Mouse (Mus musculus): ENCODE data around the gene Sigmar1. TPM values are rescaled to one million over a fixed set of nuclear protein-coding genes. Genes with fewer than 3 reads are reported as not detected.

Sigmar1 gene
- polyA plus RNA-seq, 1 experiment from 2014 or later: 94.6 TPM

- peak; percentile 92 for DNase-seq
- WGBS: under 1% methylated on average over 61 of the region's 61 CpGs
- peak within 1 kb of the TSS; percentile 94 for H3K4me2 ChIP-seq
Measured at GRCm38 (mm10) chr4:41713197-41714067, 42.5 kb downstream of the Sigmar1 start, which contains the start of gene Rpp25l. Rpp25l (minus strand) TSS chr4:41713534.

DNA sequence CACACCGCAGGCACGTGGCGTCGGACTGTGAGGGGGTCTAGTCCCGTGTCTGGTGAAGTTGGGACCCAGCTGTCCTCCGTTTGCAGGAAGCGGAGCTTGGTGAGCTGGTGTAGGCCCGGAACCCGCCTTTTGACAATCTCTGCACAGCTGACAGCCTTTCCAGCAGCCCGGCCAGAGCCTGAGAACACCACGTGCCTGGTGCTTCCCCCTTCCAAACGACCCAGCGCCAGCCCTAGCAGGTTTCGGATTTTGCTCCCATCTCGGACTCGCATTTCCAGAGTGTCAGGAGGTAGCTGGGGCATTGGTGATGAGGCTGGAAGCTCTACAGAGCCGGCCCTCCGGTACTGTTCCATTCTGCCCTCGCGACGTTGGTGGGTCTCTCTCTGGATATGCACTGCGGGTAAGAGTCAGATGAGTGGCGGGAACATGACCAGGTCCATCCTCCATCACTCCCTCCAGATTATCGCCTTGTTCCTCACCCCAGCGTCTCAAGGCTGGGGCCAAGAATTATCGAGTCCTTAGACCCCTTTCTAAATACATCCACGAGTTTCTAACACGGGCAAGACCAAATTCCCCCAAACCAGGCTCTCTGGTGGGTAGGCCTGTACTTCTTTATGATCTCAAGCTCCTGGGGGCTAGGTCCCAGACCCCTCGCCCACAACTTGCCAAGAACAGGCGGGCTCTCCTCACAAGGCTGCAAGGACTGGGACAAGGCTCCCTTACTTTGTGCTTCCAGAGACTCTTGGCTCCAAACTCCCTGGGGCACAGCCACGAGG is 43.3 kb downstream of the Sigmar1 start:
- no peak for TF ChIP-seq CTCF (IDR thresholded peaks at IDR 0.05; ENCODE audit: low read depth)
- H3K36me3 ChIP-seq (ENCODE audit: insufficient read depth): peaks cover 32% of the 10 kb centered on the region
- ATAC-seq (ENCODE audit: insufficient read depth): peak; percentile 6; the same call in 1 of the 2 replicates
- H3K4me3 ChIP-seq (ENCODE audit: low read depth, low read length): peak overlapping the region; percentile 88
- H3K9me3 ChIP-seq (ENCODE audit: low read depth, low read length): no peaks in the 10 kb centered on the region
- peak overlapping the region; percentile 94 for H3K4me2 ChIP-seq
- H3K27ac ChIP-seq (ENCODE audit: low read depth): peak overlapping the region; percentile 76; the same call in 1 of the 2 replicates
- 30% methylated on average over 31 of the region's 31 CpGs for WGBS
- peak overlapping the region; percentile 96 for H3K9ac ChIP-seq
- H3K27me3 ChIP-seq (ENCODE audit: insufficient read depth, low read length): no peaks in the 10 kb centered on the region
- peaks cover 10% of the 10 kb centered on the region for H3K4me1 ChIP-seq (ENCODE audit: insufficient read depth)
- peak; percentile 39 for DNase-seq

More at GRCm38 (mm10) chr4:41713197-41714067, 42.5 kb downstream of the Sigmar1 start, which contains the start of gene Rpp25l:
- H3K4me3 ChIP-seq (ENCODE audit: low read depth, low read length): peak within 1 kb of the TSS; percentile 88
- no peaks in the 10 kb centered on the region for H3K27me3 ChIP-seq (ENCODE audit: insufficient read depth, low read length)
- H3K4me1 ChIP-seq (ENCODE audit: insufficient read depth): peaks cover 10% of the 10 kb centered on the region
- peak within 1 kb of the TSS; percentile 96 for H3K9ac ChIP-seq
- peaks cover 39% of the 10 kb centered on the region for H3K36me3 ChIP-seq (ENCODE audit: insufficient read depth)
- TF ChIP-seq CTCF (IDR thresholded peaks at IDR 0.05; ENCODE audit: low read depth): peak; percentile 40
- no peaks in the 10 kb centered on the region for H3K9me3 ChIP-seq (ENCODE audit: low read depth, low read length)
- peak; percentile 65 for ATAC-seq (ENCODE audit: insufficient read depth)
- H3K27ac ChIP-seq (ENCODE audit: low read depth): peak within 1 kb of the TSS; percentile 76; the same call in 1 of the 2 replicates

GRCm38 (mm10) chr4:41711705-41712375 is 44.1 kb downstream of the Sigmar1 start:
- TF ChIP-seq CTCF (IDR thresholded peaks at IDR 0.05; ENCODE audit: low read depth): no peak
- Histone ChIP-seq H3K4me1 (ENCODE audit: insufficient read depth) (peaks cover 10% of the 10 kb centered on the region), H3K4me2 (peak overlapping the region; percentile 94), H3K27ac (ENCODE audit: low read depth) (no peak overlapping the region), H3K4me3 (ENCODE audit: low read depth, low read length) (peak overlapping the region; percentile 88), H3K9ac (peak overlapping the region; percentile 96), H3K36me3 (ENCODE audit: insufficient read depth) (peaks cover 25% of the 10 kb centered on the region), H3K9me3 (ENCODE audit: low read depth, low read length) (no peaks in the 10 kb centered on the region), H3K27me3 (ENCODE audit: insufficient read depth, low read length) (no peaks in the 10 kb centered on the region)
- 69% methylated on average over 16 of the region's 16 CpGs for WGBS
- DNase-seq (peak; percentile 20), ATAC-seq (ENCODE audit: insufficient read depth) (no peak)

- WGBS: 42% methylated on average over 4 of the region's 4 CpGs
- H3K9me3 ChIP-seq (ENCODE audit: low read depth, low read length): no peaks in the 10 kb centered on the region
- no peak overlapping the region for H3K4me2 ChIP-seq
- peaks cover 10% of the 10 kb centered on the region for H3K4me1 ChIP-seq (ENCODE audit: insufficient read depth)
- H3K4me3 ChIP-seq (ENCODE audit: low read depth, low read length): no peak overlapping the region
- peaks cover 13% of the 10 kb centered on the region; the same call in 1 of the 2 replicates for H3K36me3 ChIP-seq (ENCODE audit: insufficient read depth)
- H3K27me3 ChIP-seq (ENCODE audit: insufficient read depth, low read length): no peaks in the 10 kb centered on the region
- H3K27ac ChIP-seq (ENCODE audit: low read depth): no peak overlapping the region
- TF ChIP-seq CTCF (IDR thresholded peaks at IDR 0.05; ENCODE audit: low read depth): 0 out of 2 replicates have a peak, but pooled peaks have one; percentile 2
- no peak for DNase-seq
- H3K9ac ChIP-seq: no peak overlapping the region
- ATAC-seq (ENCODE audit: insufficient read depth): no peak
Measured at GRCm38 (mm10) chr4:41710229-41710628, 45.7 kb downstream of the Sigmar1 start.

DNA sequence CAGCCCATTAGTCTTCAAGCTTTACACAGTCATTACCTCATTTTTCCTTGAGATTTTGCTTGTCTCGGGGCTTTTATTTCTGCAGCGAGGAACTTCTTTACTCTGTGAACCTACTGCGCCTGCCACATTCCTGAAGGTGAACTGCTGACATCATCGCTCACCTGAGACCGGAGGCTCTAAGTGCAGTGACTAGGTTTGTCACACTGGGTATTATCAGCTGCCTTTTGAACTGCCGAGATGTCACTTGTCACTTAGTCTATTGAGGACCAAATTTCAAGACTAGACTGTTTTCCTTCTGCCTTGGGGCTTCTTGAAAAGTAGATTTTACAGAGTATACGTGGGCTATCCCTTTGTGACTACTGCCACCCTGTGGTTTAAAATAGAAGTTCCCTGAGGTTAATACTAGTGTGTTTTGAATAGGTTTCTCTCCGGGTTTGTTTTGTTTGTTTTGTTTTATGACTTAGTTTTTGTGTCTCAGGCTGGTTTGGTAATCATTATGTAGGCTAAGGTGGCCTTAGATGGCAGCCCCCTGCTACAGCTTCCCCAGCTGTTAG is 47.7 kb downstream of the Sigmar1 start:
- no peaks in the 10 kb centered on the region for H3K27me3 ChIP-seq (ENCODE audit: insufficient read depth, low read length)
- no peak overlapping the region for H3K27ac ChIP-seq (ENCODE audit: low read depth)
- H3K9ac ChIP-seq: no peak overlapping the region
- no peaks in the 10 kb centered on the region for H3K9me3 ChIP-seq (ENCODE audit: low read depth, low read length)
- peaks cover 7% of the 10 kb centered on the region; the same call in 1 of the 2 replicates for H3K4me1 ChIP-seq (ENCODE audit: insufficient read depth)
- H3K36me3 ChIP-seq (ENCODE audit: insufficient read depth): peaks cover 13% of the 10 kb centered on the region; the same call in 1 of the 2 replicates
- peak; percentile 92 for DNase-seq
- H3K4me2 ChIP-seq: no peak overlapping the region
- TF ChIP-seq CTCF (IDR thresholded peaks at IDR 0.05; ENCODE audit: low read depth): peak; percentile 73
- no peak overlapping the region for H3K4me3 ChIP-seq (ENCODE audit: low read depth, low read length)
- ATAC-seq (ENCODE audit: insufficient read depth): no peak
- WGBS: 28% methylated on average over 8 of the region's 8 CpGs

DNA sequence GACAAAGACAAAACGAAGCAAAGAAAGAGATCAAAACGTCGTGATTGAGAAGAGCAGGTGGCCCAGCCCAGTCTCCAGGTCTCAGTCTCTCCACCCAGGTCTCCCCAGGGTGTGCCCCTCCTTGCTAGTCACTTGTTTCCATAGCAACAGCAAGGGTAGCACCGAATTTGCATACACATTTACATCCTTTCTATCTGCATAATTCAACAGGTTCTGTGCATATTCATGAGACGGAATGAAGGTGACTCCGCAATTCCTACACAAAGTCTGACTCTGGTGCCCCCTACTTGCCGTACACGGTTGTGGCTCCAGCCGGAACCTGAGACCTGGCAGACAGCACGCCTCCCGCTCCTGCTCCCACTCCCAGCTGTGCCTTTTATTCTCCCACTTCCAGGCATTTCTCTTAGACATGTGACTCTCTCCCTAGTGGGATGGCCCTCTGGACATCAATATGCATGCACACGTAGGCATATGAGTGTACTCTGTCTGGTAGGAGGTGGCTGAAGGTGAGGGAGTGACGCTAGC is 48.9 kb downstream of the Sigmar1 start:
- H3K4me3 ChIP-seq (ENCODE audit: low read depth, low read length): no peak overlapping the region
- peaks cover 4% of the 10 kb centered on the region; the same call in 1 of the 2 replicates for H3K4me1 ChIP-seq (ENCODE audit: insufficient read depth)
- ATAC-seq (ENCODE audit: insufficient read depth) (peak; percentile 58), DNase-seq (peak; percentile 84)
- 2% methylated on average over 13 of the region's 13 CpGs for WGBS
- no peak overlapping the region for H3K27ac ChIP-seq (ENCODE audit: low read depth)
- no peaks in the 10 kb centered on the region for H3K27me3 ChIP-seq (ENCODE audit: insufficient read depth, low read length)
- H3K9ac ChIP-seq: no peak overlapping the region
- peaks cover 10% of the 10 kb centered on the region; the same call in 1 of the 2 replicates for H3K36me3 ChIP-seq (ENCODE audit: insufficient read depth)
- 0 out of 2 replicates have a peak overlapping the region, but pooled peaks have one; percentile 6 for H3K4me2 ChIP-seq
- no peaks in the 10 kb centered on the region for H3K9me3 ChIP-seq (ENCODE audit: low read depth, low read length)
- peak; percentile 80 for TF ChIP-seq CTCF (IDR thresholded peaks at IDR 0.05; ENCODE audit: low read depth)
